Mouse (Mus musculus) lung, embryonic 14.5 days (tissue): ENCODE data around the gene Sox30. TPM values are rescaled to one million over a fixed set of nuclear protein-coding genes. Genes with fewer than 3 reads are reported as not detected.

Experiments used
- ATAC-seq: fragments of 200-750 bp; cut with Nextera tagmentation; 2 replicates; pipeline ENCODE4 v1.8.0; 2017; ENCODE audit warnings: mild to moderate bottlenecking, moderate TSS enrichment, moderate library complexity; ENCODE audit not compliant: insufficient read depth
- DNase-seq: peaks from one replicate; pipeline ENCODE4 v3.0.0-alpha.2; 2015
- H3K27ac ChIP-seq: fragments of 300-500 bp; sonication (generic); 2 replicates; pipeline ENCODE4 v1.5.1; 2014; ENCODE audit warnings: low read depth, mild to moderate bottlenecking, moderate library complexity
- H3K27me3 ChIP-seq: fragments of 300-500 bp; sonication (generic); 2 replicates; pipeline ENCODE4 v1.6.1; 2014; ENCODE audit warnings: low read length, control low read depth; ENCODE audit not compliant: insufficient read depth
- H3K36me3 ChIP-seq: fragments of 300-500 bp; sonication (generic); 2 replicates; pipeline ENCODE4 v1.6.1; 2014; ENCODE audit warnings: control low read depth; ENCODE audit not compliant: insufficient read depth
- H3K4me1 ChIP-seq: fragments of 300-500 bp; sonication (generic); 2 replicates; pipeline ENCODE4 v1.6.1; 2014; ENCODE audit warnings: antibody characterized with exemption, control low read depth; ENCODE audit not compliant: insufficient read depth
- H3K4me2 ChIP-seq: fragments of 300-500 bp; sonication (generic); 2 replicates; pipeline ENCODE4 v1.6.1; 2014; ENCODE audit warnings: mild to moderate bottlenecking
- H3K4me3 ChIP-seq: fragments of 300-500 bp; sonication (generic); 2 replicates; pipeline ENCODE4 v1.5.1; 2014; ENCODE audit warnings: low read depth, low read length
- H3K9ac ChIP-seq: fragments of 300-500 bp; sonication (generic); 2 replicates; pipeline ENCODE4 v1.6.1; 2014
- H3K9me3 ChIP-seq: fragments of 300-500 bp; sonication (generic); 2 replicates; pipeline ENCODE4 v1.6.1; 2016; ENCODE audit warnings: low read depth, low read length, control low read depth
- CTCF ChIP-seq: IDR thresholded peaks from 2 replicates; pipeline ENCODE4 v1.5.1; 2016; ENCODE audit warnings: antibody characterized with exemption, low read depth
- WGBS: fragments of 180-500 bp; shearing (Covaris S2); extraction: QIAGEN DNeasy Blood & Tissue Kit; methylation state at CpG from one replicate; pipeline ENCODE4 v1.1.7; 2014; 5-methylcytosine and 5-hydroxymethylcytosine counted together
- polyA plus RNA-seq: library from polyadenylated mRNA; unstranded; fragments of >200 nt; fragmentation: Nextera tagmentation; extraction: Ambion mirVana; gene quantifications from 2 replicates; pipeline ENCODE4 v1.2.1, GENCODE M21; 2014

Sox30 gene
- polyA plus RNA-seq, 1 experiment from 2014 or later: 0.09 TPM

GRCm38 (mm10) chr11:45943891-45944642 lies 36.0 kb upstream of the Sox30 start:
- Histone ChIP-seq H3K4me3 (peak overlapping the region; percentile 85), H3K9me3 (no peaks in the 10 kb centered on the region), H3K36me3 (peaks cover 15% of the 10 kb centered on the region; the same call in 1 of the 2 replicates), H3K4me1 (peaks cover 12% of the 10 kb centered on the region; the same call in 1 of the 2 replicates), H3K27ac (peak overlapping the region; percentile 55; the same call in 1 of the 2 replicates), H3K4me2 (peak overlapping the region; percentile 88), H3K9ac (peak overlapping the region; percentile 85), H3K27me3 (no peaks in the 10 kb centered on the region)
- TF ChIP-seq CTCF: no peak
- peak; percentile 53 for ATAC-seq
- peak; percentile 55 for DNase-seq
- WGBS: under 1% methylated on average over 49 of the region's 49 CpGs

GRCm38 (mm10) chr11:45944643-45945156 lies 35.4 kb upstream of the Sox30 start, which contains the start of gene Lsm11:
TSS of gene Lsm11 (minus strand) at chr11:45944935.
- peak; percentile 98 for DNase-seq
- H3K4me1 ChIP-seq: peaks cover 12% of the 10 kb centered on the region; the same call in 1 of the 2 replicates
- peak within 1 kb of the TSS; percentile 88 for H3K4me2 ChIP-seq
- H3K27ac ChIP-seq: peak within 1 kb of the TSS; percentile 55; the same call in 1 of the 2 replicates
- H3K9me3 ChIP-seq: no peaks in the 10 kb centered on the region
- H3K27me3 ChIP-seq: no peaks in the 10 kb centered on the region
- peak within 1 kb of the TSS; percentile 85 for H3K9ac ChIP-seq
- peak; percentile 96 for TF ChIP-seq CTCF
- ATAC-seq: peak; percentile 86
- H3K4me3 ChIP-seq: peak within 1 kb of the TSS; percentile 85
- H3K36me3 ChIP-seq: peaks cover 12% of the 10 kb centered on the region; the same call in 1 of the 2 replicates
- WGBS: under 1% methylated on average over 55 of the region's 55 CpGs

GRCm38 (mm10) chr11:45946796-45947195 lies 33.3 kb upstream of the Sox30 start:
- 72% methylated on average over 4 of the region's 4 CpGs for WGBS
- Histone ChIP-seq H3K36me3 (peaks cover 28% of the 10 kb centered on the region; the same call in 1 of the 2 replicates), H3K4me2 (no peak overlapping the region), H3K9ac (no peak overlapping the region), H3K27ac (no peak overlapping the region), H3K4me3 (no peak overlapping the region), H3K4me1 (peaks cover 12% of the 10 kb centered on the region; the same call in 1 of the 2 replicates), H3K27me3 (no peaks in the 10 kb centered on the region), H3K9me3 (no peaks in the 10 kb centered on the region)
- no peak for TF ChIP-seq CTCF
- ATAC-seq (no peak), DNase-seq (no peak)

GRCm38 (mm10) chr11:45947491-45947890 lies 32.6 kb upstream of the Sox30 start:
- H3K36me3 ChIP-seq: peaks cover 29% of the 10 kb centered on the region; the same call in 1 of the 2 replicates
- no peaks in the 10 kb centered on the region for H3K9me3 ChIP-seq
- WGBS: 82% methylated on average over 2 of the region's 2 CpGs
- H3K4me2 ChIP-seq: no peak overlapping the region
- H3K4me1 ChIP-seq: peaks cover 12% of the 10 kb centered on the region; the same call in 1 of the 2 replicates
- no peak for DNase-seq
- no peak overlapping the region for H3K27ac ChIP-seq
- no peaks in the 10 kb centered on the region for H3K27me3 ChIP-seq
- H3K4me3 ChIP-seq: no peak overlapping the region
- TF ChIP-seq CTCF: no peak
- no peak for ATAC-seq
- no peak overlapping the region for H3K9ac ChIP-seq

- ATAC-seq (peak; percentile 99), DNase-seq (peak; percentile 98)
- H3K4me3 ChIP-seq: peak within 1 kb of the TSS; percentile 64
- no peaks in the 10 kb centered on the region for H3K4me1 ChIP-seq
- WGBS: 1% methylated on average over 32 of the region's 32 CpGs
- TF ChIP-seq CTCF: no peak
- H3K36me3 ChIP-seq: peaks cover 12% of the 10 kb centered on the region; the same call in 1 of the 2 replicates
- H3K27ac ChIP-seq: peak within 1 kb of the TSS; percentile 54; the same call in 1 of the 2 replicates
- H3K27me3 ChIP-seq: no peaks in the 10 kb centered on the region
- H3K4me2 ChIP-seq: peak within 1 kb of the TSS; percentile 66
- peak within 1 kb of the TSS; percentile 54 for H3K9ac ChIP-seq
- no peaks in the 10 kb centered on the region for H3K9me3 ChIP-seq
Observed at GRCm38 (mm10) chr11:45955127-45955627, 24.9 kb upstream of the Sox30 start, which contains the start of gene Thg1l. TSS of gene Thg1l (minus strand) at chr11:45955494.

- Histone ChIP-seq H3K4me1 (no peaks in the 10 kb centered on the region), H3K27me3 (no peaks in the 10 kb centered on the region), H3K27ac (no peak overlapping the region), H3K9me3 (no peaks in the 10 kb centered on the region), H3K4me2 (no peak overlapping the region), H3K9ac (no peak overlapping the region), H3K4me3 (no peak overlapping the region), H3K36me3 (no peaks in the 10 kb centered on the region)
- TF ChIP-seq CTCF: peak; percentile 35
- 84% methylated on average over 3 of the region's 3 CpGs for WGBS
- ATAC-seq (no peak), DNase-seq (peak; percentile 68)
Observed at GRCm38 (mm10) chr11:45959598-45959997, 20.5 kb upstream of the Sox30 start.

GRCm38 (mm10) chr11:45960003-45960402 lies 20.1 kb upstream of the Sox30 start:
- no peak overlapping the region for H3K4me2 ChIP-seq
- no peak overlapping the region for H3K4me3 ChIP-seq
- no peak overlapping the region for H3K27ac ChIP-seq
- TF ChIP-seq CTCF: no peak; the same call in 1 of the 2 replicates
- no peak overlapping the region for H3K9ac ChIP-seq
- no peaks in the 10 kb centered on the region for H3K9me3 ChIP-seq
- H3K36me3 ChIP-seq: no peaks in the 10 kb centered on the region
- DNase-seq (no peak), ATAC-seq (no peak)
- H3K27me3 ChIP-seq: no peaks in the 10 kb centered on the region
- 79% methylated on average over 5 of the region's 5 CpGs for WGBS
- no peaks in the 10 kb centered on the region for H3K4me1 ChIP-seq
